Mouse (Mus musculus): ENCODE data around the gene Klkb1. TPM values are rescaled to one million over a fixed set of nuclear protein-coding genes. Genes with fewer than 3 reads are reported as not detected.

The Klkb1 gene
- polyA plus RNA-seq, 1 experiment, result 0.12 TPM

GRCm38 (mm10) chr8:45291790-45292189 lies 2.9 kb downstream of the Klkb1 start:
- H3K4me3 ChIP-seq (ENCODE audit: low read depth, low read length), result no peak overlapping the region
- H3K9me3 ChIP-seq (replicated peaks; ENCODE audit: control insufficient read depth, insufficient read depth, low read length, poor library complexity, severe bottlenecking), result peaks cover 9% of the 10 kb centered on the region; the same call in 1 of the 2 replicates
- no peak for TF ChIP-seq POLR2A (IDR thresholded peaks at IDR 0.05; ENCODE audit: insufficient read depth, low read length)
- TF ChIP-seq CTCF (IDR thresholded peaks at IDR 0.05; ENCODE audit: low read depth, low read length), result no peak
- no peak for TF ChIP-seq EP300 (IDR thresholded peaks at IDR 0.05; ENCODE audit: insufficient read depth, low read depth, low read length)
- no peaks in the 10 kb centered on the region for H3K4me1 ChIP-seq (ENCODE audit: control insufficient read depth, insufficient read depth, low read length)
- H3K36me3 ChIP-seq (ENCODE audit: control insufficient read depth, insufficient read depth, low read length, poor library complexity, severe bottlenecking), result no peaks in the 10 kb centered on the region
- no peaks in the 10 kb centered on the region for H3K27me3 ChIP-seq (ENCODE audit: control insufficient read depth, insufficient read depth, low read length, poor library complexity, severe bottlenecking)
- H3K9ac ChIP-seq (ENCODE audit: low read depth, poor library complexity, severe bottlenecking), result no peak overlapping the region
- H3K27ac ChIP-seq (ENCODE audit: insufficient read depth, low read length), result no peak overlapping the region

GRCm38 (mm10) chr8:45281630-45282029 lies 13.0 kb downstream of the Klkb1 start:
- TF ChIP-seq CTCF (IDR thresholded peaks at IDR 0.05; ENCODE audit: low read depth, low read length) (no peak), EP300 (IDR thresholded peaks at IDR 0.05; ENCODE audit: insufficient read depth, low read depth, low read length) (no peak), POLR2A (IDR thresholded peaks at IDR 0.05; ENCODE audit: insufficient read depth, low read length) (no peak)
- Histone ChIP-seq H3K9me3 (replicated peaks; ENCODE audit: control insufficient read depth, insufficient read depth, low read length, poor library complexity, severe bottlenecking) (no peaks in the 10 kb centered on the region), H3K4me3 (ENCODE audit: low read depth, low read length) (no peak overlapping the region), H3K9ac (ENCODE audit: low read depth, poor library complexity, severe bottlenecking) (no peak overlapping the region), H3K27ac (ENCODE audit: insufficient read depth, low read length) (no peak overlapping the region), H3K27me3 (ENCODE audit: control insufficient read depth, insufficient read depth, low read length, poor library complexity, severe bottlenecking) (no peaks in the 10 kb centered on the region; the same call in 1 of the 2 replicates), H3K4me1 (ENCODE audit: control insufficient read depth, insufficient read depth, low read length) (no peaks in the 10 kb centered on the region), H3K36me3 (ENCODE audit: control insufficient read depth, insufficient read depth, low read length, poor library complexity, severe bottlenecking) (no peaks in the 10 kb centered on the region)

GRCm38 (mm10) chr8:45277453-45277852 lies 17.2 kb downstream of the Klkb1 start:
- H3K27me3 ChIP-seq (ENCODE audit: control insufficient read depth, insufficient read depth, low read length, poor library complexity, severe bottlenecking), result no peaks in the 10 kb centered on the region; the same call in 1 of the 2 replicates

GRCm38 (mm10) chr8:45274317-45274716 lies 20.3 kb downstream of the Klkb1 start:
- no peak overlapping the region for H3K9ac ChIP-seq (ENCODE audit: low read depth, poor library complexity, severe bottlenecking)
- H3K9me3 ChIP-seq (replicated peaks; ENCODE audit: control insufficient read depth, insufficient read depth, low read length, poor library complexity, severe bottlenecking), result no peaks in the 10 kb centered on the region
- TF ChIP-seq CTCF (IDR thresholded peaks at IDR 0.05; ENCODE audit: low read depth, low read length) (no peak), POLR2A (IDR thresholded peaks at IDR 0.05; ENCODE audit: insufficient read depth, low read length) (no peak), EP300 (IDR thresholded peaks at IDR 0.05; ENCODE audit: insufficient read depth, low read depth, low read length) (no peak)
- no peaks in the 10 kb centered on the region for H3K4me1 ChIP-seq (ENCODE audit: control insufficient read depth, insufficient read depth, low read length)
- no peaks in the 10 kb centered on the region for H3K36me3 ChIP-seq (ENCODE audit: control insufficient read depth, insufficient read depth, low read length, poor library complexity, severe bottlenecking)
- 0 out of 2 replicates have a peak, but pooled peaks cover 1% of the 10 kb centered on the region for H3K27me3 ChIP-seq (ENCODE audit: control insufficient read depth, insufficient read depth, low read length, poor library complexity, severe bottlenecking)
- no peak overlapping the region for H3K4me3 ChIP-seq (ENCODE audit: low read depth, low read length)
- H3K27ac ChIP-seq (ENCODE audit: insufficient read depth, low read length), result no peak overlapping the region

More at GRCm38 (mm10) chr8:45277453-45277852, 17.2 kb downstream of the Klkb1 start:
- no peak overlapping the region for H3K4me3 ChIP-seq (ENCODE audit: low read depth, low read length)
- H3K4me1 ChIP-seq (ENCODE audit: control insufficient read depth, insufficient read depth, low read length), result no peaks in the 10 kb centered on the region
- H3K27ac ChIP-seq (ENCODE audit: insufficient read depth, low read length), result no peak overlapping the region
- H3K9me3 ChIP-seq (replicated peaks; ENCODE audit: control insufficient read depth, insufficient read depth, low read length, poor library complexity, severe bottlenecking), result no peaks in the 10 kb centered on the region
- H3K36me3 ChIP-seq (ENCODE audit: control insufficient read depth, insufficient read depth, low read length, poor library complexity, severe bottlenecking), result no peaks in the 10 kb centered on the region
- H3K9ac ChIP-seq (ENCODE audit: low read depth, poor library complexity, severe bottlenecking), result no peak overlapping the region
- TF ChIP-seq EP300 (IDR thresholded peaks at IDR 0.05; ENCODE audit: insufficient read depth, low read depth, low read length) (no peak), CTCF (IDR thresholded peaks at IDR 0.05; ENCODE audit: low read depth, low read length) (no peak), POLR2A (IDR thresholded peaks at IDR 0.05; ENCODE audit: insufficient read depth, low read length) (no peak)

GRCm38 (mm10) chr8:45269056-45269455 lies 25.6 kb downstream of the Klkb1 start:
- H3K9ac ChIP-seq (ENCODE audit: low read depth, poor library complexity, severe bottlenecking), result no peak overlapping the region
- no peaks in the 10 kb centered on the region for H3K4me1 ChIP-seq (ENCODE audit: control insufficient read depth, insufficient read depth, low read length)
- H3K36me3 ChIP-seq (ENCODE audit: control insufficient read depth, insufficient read depth, low read length, poor library complexity, severe bottlenecking), result no peaks in the 10 kb centered on the region
- TF ChIP-seq CTCF (IDR thresholded peaks at IDR 0.05; ENCODE audit: low read depth, low read length) (no peak), EP300 (IDR thresholded peaks at IDR 0.05; ENCODE audit: insufficient read depth, low read depth, low read length) (no peak), POLR2A (IDR thresholded peaks at IDR 0.05; ENCODE audit: insufficient read depth, low read length) (no peak)
- no peak overlapping the region for H3K4me3 ChIP-seq (ENCODE audit: low read depth, low read length)
- H3K9me3 ChIP-seq (replicated peaks; ENCODE audit: control insufficient read depth, insufficient read depth, low read length, poor library complexity, severe bottlenecking), result peaks cover 14% of the 10 kb centered on the region
- 0 out of 2 replicates have a peak, but pooled peaks cover 1% of the 10 kb centered on the region for H3K27me3 ChIP-seq (ENCODE audit: control insufficient read depth, insufficient read depth, low read length, poor library complexity, severe bottlenecking)
- H3K27ac ChIP-seq (ENCODE audit: insufficient read depth, low read length), result no peak overlapping the region

GRCm38 (mm10) chr8:45268485-45268884 lies 26.2 kb downstream of the Klkb1 start:
- H3K36me3 ChIP-seq (ENCODE audit: control insufficient read depth, insufficient read depth, low read length, poor library complexity, severe bottlenecking), result no peaks in the 10 kb centered on the region
- no peak overlapping the region for H3K4me3 ChIP-seq (ENCODE audit: low read depth, low read length)
- H3K27ac ChIP-seq (ENCODE audit: insufficient read depth, low read length), result no peak overlapping the region
- H3K9me3 ChIP-seq (replicated peaks; ENCODE audit: control insufficient read depth, insufficient read depth, low read length, poor library complexity, severe bottlenecking), result peaks cover 14% of the 10 kb centered on the region
- H3K27me3 ChIP-seq (ENCODE audit: control insufficient read depth, insufficient read depth, low read length, poor library complexity, severe bottlenecking), result 0 out of 2 replicates have a peak, but pooled peaks cover 1% of the 10 kb centered on the region
- H3K9ac ChIP-seq (ENCODE audit: low read depth, poor library complexity, severe bottlenecking), result no peak overlapping the region
- TF ChIP-seq CTCF (IDR thresholded peaks at IDR 0.05; ENCODE audit: low read depth, low read length) (no peak), POLR2A (IDR thresholded peaks at IDR 0.05; ENCODE audit: insufficient read depth, low read length) (no peak), EP300 (IDR thresholded peaks at IDR 0.05; ENCODE audit: insufficient read depth, low read depth, low read length) (no peak)
- H3K4me1 ChIP-seq (ENCODE audit: control insufficient read depth, insufficient read depth, low read length), result no peaks in the 10 kb centered on the region

Data from ES-Bruce4 (cell line).